Mouse (Mus musculus) hindbrain, embryonic 10.5 days (tissue): ENCODE measurements around the gene Cmc1. TPM values are rescaled to one million over a fixed set of nuclear protein-coding genes. Genes with fewer than 3 reads are reported as not detected.

Experiments used
- DNase-seq: peaks from one replicate; pipeline ENCODE4 v3.0.0-alpha.2; 2017; ENCODE audit warnings: low spot score
- H3K27ac ChIP-seq: fragments of 300-500 bp; sonication (generic); 2 replicates; pipeline ENCODE4 v1.5.1; 2016; ENCODE audit warnings: mild to moderate bottlenecking, moderate library complexity
- H3K27me3 ChIP-seq: fragments of 300-500 bp; sonication (generic); 2 replicates; pipeline ENCODE4 v1.6.1; 2016; ENCODE audit warnings: mild to moderate bottlenecking; ENCODE audit not compliant: poor library complexity, insufficient read depth, severe bottlenecking
- H3K36me3 ChIP-seq: fragments of 300-500 bp; sonication (generic); 2 replicates; pipeline ENCODE4 v1.6.1; 2016; ENCODE audit warnings: mild to moderate bottlenecking, moderate library complexity
- H3K4me1 ChIP-seq: fragments of 300-500 bp; sonication (generic); replicated peaks from 2 replicates; pipeline ENCODE4 v1.6.1; 2016; ENCODE audit warnings: mild to moderate bottlenecking
- H3K4me3 ChIP-seq: fragments of 300-500 bp; sonication (generic); 2 replicates; pipeline ENCODE4 v1.5.1; 2016; ENCODE audit warnings: mild to moderate bottlenecking, moderate library complexity
- H3K9me3 ChIP-seq: fragments of 300-500 bp; sonication (generic); 2 replicates; pipeline ENCODE4 v1.6.1; 2016; ENCODE audit warnings: mild to moderate bottlenecking, moderate library complexity
- WGBS: fragments of 180-500 bp; shearing (Covaris S2); methylation state at CpG from one replicate; pipeline ENCODE4 v1.1.7; 2016; 5-methylcytosine and 5-hydroxymethylcytosine counted together
- polyA plus RNA-seq: library from polyadenylated mRNA; unstranded; fragments of >200 nt; fragmentation: Nextera tagmentation; extraction: Ambion mirVana; gene quantifications from 2 replicates; pipeline ENCODE4 v1.2.1, GENCODE M21; 2016

The Cmc1 gene
- polyA plus RNA-seq, 1 experiment from 2014 or later = 36.8 TPM

- WGBS = 93% methylated on average over 4 of the region's 4 CpGs
- H3K9me3 ChIP-seq = no peaks in the 10 kb centered on the region
- H3K36me3 ChIP-seq = peaks cover 11% of the 10 kb centered on the region
- no peak overlapping the region for H3K4me3 ChIP-seq
- DNase-seq = no peak
- H3K27ac ChIP-seq = no peak overlapping the region
- no peaks in the 10 kb centered on the region for H3K27me3 ChIP-seq
- H3K4me1 ChIP-seq = peaks cover 15% of the 10 kb centered on the region
Measured at GRCm38 (mm10) chr9:118042738-118043137, 107.2 kb downstream of the Cmc1 start.

DNA sequence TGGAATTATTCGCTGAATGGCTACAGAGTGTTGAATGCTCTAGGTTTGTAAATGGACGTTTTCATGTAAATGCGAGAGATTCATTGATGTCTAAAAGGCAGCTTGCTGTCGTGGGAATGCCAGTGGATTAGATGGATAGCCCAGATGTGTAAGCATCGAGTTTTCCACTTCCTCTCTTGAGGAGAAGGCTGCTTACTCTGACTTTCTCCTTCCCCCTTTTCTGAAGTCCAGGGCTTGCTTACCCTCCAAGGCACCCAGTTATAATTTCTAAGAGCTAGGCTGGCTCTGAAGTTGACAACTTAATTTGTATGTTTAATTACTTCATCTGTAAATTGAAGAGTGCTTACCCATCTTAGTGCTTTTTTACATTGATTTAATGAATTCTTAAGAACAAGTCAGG is 108.3 kb downstream of the Cmc1 start:
- DNase-seq = no peak
- Histone ChIP-seq H3K27me3 (no peaks in the 10 kb centered on the region), H3K9me3 (no peaks in the 10 kb centered on the region), H3K27ac (no peak overlapping the region), H3K4me3 (peak overlapping the region; percentile 82), H3K36me3 (0 out of 2 replicates have a peak, but pooled peaks cover 4% of the 10 kb centered on the region), H3K4me1 (peaks cover 15% of the 10 kb centered on the region)
- 37% methylated on average over 5 of the region's 5 CpGs for WGBS

GRCm38 (mm10) chr9:118041022-118041400 is 109.0 kb downstream of the Cmc1 start:
- no peaks in the 10 kb centered on the region for H3K9me3 ChIP-seq
- no peaks in the 10 kb centered on the region for H3K27me3 ChIP-seq
- peaks cover 15% of the 10 kb centered on the region for H3K4me1 ChIP-seq
- no peak for DNase-seq
- peak overlapping the region; percentile 96 for H3K27ac ChIP-seq
- H3K36me3 ChIP-seq = 0 out of 2 replicates have a peak, but pooled peaks cover 4% of the 10 kb centered on the region
- H3K4me3 ChIP-seq = peak overlapping the region; percentile 82
- WGBS = 4% methylated on average over 21 of the region's 21 CpGs

DNA sequence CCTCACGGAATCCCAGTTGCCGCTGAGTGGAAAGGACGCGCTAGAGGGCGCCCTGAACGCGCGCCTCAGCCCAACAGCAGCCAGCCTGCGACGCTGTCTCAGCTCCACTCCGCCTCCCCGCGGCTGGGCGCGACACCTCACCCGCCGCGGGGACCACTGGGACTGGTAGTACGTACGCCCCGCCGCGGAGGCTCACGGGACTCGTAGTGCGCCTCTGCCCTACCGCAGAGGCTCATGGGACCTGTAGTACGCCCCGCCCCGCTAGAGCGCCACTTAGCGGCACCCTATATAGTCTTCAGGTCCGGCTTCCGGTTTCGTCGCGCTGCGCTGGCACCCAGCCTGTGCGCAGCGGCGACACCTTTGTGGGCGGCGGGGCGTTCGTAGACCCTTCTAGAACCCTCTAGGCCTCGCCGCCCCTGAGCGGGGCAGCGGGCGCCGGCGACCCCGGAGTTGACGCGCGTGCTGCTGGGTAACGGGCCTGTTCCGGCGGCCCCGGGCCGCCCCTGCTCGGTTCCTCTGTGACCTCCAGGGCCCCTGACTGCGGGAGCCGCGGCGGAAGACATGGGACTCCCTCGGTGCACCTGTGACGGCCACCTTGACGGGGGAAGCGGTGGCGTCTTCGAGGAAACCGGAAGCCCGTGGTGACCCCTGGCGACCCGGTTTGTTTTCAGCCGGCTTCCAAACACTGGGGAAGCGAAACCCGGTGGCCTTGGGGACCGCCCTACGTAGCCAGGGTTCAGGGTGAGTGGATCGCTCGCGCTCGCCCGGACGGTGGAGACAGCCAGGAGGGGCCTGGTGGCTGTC is 109.6 kb downstream of the Cmc1 start, which contains the start of gene Azi2:
Gene Azi2 (plus strand): TSS at position 282 of the 804 bp plus-strand sequence.
- under 1% methylated on average over 87 of the region's 87 CpGs for WGBS
- DNase-seq = peak; percentile 97

GRCm38 (mm10) chr9:118034990-118035389 is 115.0 kb downstream of the Cmc1 start:
- no peak for DNase-seq
- no peaks in the 10 kb centered on the region for H3K27me3 ChIP-seq
- no peak overlapping the region for H3K4me3 ChIP-seq
- H3K27ac ChIP-seq = no peak overlapping the region
- H3K4me1 ChIP-seq = no peaks in the 10 kb centered on the region
- WGBS = 91% methylated on average over 3 of the region's 3 CpGs
- no peaks in the 10 kb centered on the region for H3K9me3 ChIP-seq
- no peaks in the 10 kb centered on the region for H3K36me3 ChIP-seq

More for the DNA sequence above, 109.6 kb downstream of the Cmc1 start, which contains the start of gene Azi2:
- Histone ChIP-seq H3K9me3 (no peaks in the 10 kb centered on the region), H3K4me3 (peak within 1 kb of the TSS; percentile 82), H3K27me3 (no peaks in the 10 kb centered on the region), H3K27ac (peak within 1 kb of the TSS; percentile 96), H3K4me1 (peaks cover 15% of the 10 kb centered on the region), H3K36me3 (0 out of 2 replicates have a peak, but pooled peaks cover 4% of the 10 kb centered on the region)

DNA sequence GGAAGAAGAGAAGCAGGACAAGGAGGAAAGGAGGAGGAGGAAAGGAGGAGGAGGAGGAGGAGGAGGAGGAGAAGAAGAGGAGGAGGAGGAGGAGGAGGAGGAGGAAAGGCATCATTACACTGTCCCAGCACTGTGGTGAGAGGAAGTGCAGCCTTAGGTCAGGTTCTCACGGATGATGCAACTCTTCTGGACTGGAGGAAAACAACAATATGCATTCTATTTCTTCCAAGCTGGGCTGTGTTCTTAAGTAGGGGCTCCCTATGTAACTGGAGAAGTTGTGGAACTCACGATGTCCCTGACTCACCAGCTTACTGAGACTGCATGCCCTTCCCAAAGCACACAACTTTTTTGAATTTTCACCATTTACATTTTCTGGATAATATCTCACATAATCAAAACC is 118.3 kb downstream of the Cmc1 start:
- no peaks in the 10 kb centered on the region for H3K36me3 ChIP-seq
- no peak overlapping the region for H3K4me3 ChIP-seq
- DNase-seq = no peak
- H3K9me3 ChIP-seq = no peaks in the 10 kb centered on the region
- H3K4me1 ChIP-seq = no peaks in the 10 kb centered on the region
- no peak overlapping the region for H3K27ac ChIP-seq
- 66% methylated on average over 2 of the region's 2 CpGs for WGBS
- no peaks in the 10 kb centered on the region for H3K27me3 ChIP-seq

DNA sequence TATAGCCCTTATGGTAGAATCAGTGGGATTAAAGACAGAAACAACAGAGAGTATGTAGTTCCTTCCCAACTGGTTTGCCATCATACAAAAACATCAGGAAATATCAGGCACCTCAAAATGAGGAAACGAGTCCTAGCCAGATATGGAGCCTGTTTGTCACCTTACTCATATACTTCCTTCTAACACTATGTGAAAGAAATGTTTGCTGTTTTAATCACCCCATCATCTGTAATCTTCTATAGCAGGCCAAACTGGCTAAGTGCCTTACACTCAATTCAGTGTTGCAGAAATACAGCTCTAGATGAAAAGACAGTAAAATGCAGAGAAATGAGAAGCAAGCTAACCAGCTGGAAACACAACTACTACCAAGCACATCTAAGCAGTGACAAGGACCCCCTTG is 119.7 kb downstream of the Cmc1 start:
- Histone ChIP-seq H3K27me3 (no peaks in the 10 kb centered on the region), H3K9me3 (no peaks in the 10 kb centered on the region), H3K27ac (no peak overlapping the region), H3K4me3 (no peak overlapping the region), H3K4me1 (no peaks in the 10 kb centered on the region), H3K36me3 (no peaks in the 10 kb centered on the region)
- 88% methylated on average over 1 of the region's 1 CpGs for WGBS
- DNase-seq = no peak

GRCm38 (mm10) chr9:118029490-118029889 is 120.5 kb downstream of the Cmc1 start:
- Histone ChIP-seq H3K9me3 (no peaks in the 10 kb centered on the region), H3K4me3 (no peak overlapping the region), H3K27ac (no peak overlapping the region), H3K36me3 (no peaks in the 10 kb centered on the region), H3K27me3 (no peaks in the 10 kb centered on the region), H3K4me1 (no peaks in the 10 kb centered on the region)
- no peak for DNase-seq
- 48% methylated on average over 4 of the region's 4 CpGs for WGBS

DNA sequence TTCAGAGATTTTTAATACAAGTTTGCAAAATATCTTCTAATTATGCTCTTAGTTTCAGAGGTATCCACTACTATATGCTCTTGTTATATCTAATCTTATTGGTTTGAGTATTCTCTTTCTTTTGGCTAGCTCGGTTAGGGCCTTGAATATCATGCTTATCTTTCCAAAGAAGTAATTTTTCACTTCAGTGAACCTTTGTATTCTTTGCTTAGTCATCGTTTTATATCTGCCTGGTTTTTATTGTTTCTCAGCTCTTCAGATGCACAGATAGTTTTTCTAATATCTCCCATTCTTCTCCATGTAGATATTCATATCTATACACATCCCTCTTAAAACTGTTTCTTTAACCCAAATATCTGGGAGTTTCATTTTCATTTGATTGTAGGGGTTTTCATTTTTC is 125.0 kb downstream of the Cmc1 start:
- Histone ChIP-seq H3K4me1 (no peaks in the 10 kb centered on the region), H3K27ac (no peak overlapping the region), H3K36me3 (no peaks in the 10 kb centered on the region), H3K9me3 (0 out of 2 replicates have a peak, but pooled peaks cover 3% of the 10 kb centered on the region), H3K27me3 (no peaks in the 10 kb centered on the region), H3K4me3 (no peak overlapping the region)
- 66% methylated on average over 2 of the region's 2 CpGs for WGBS
- no peak for DNase-seq

Other genes starting within 250 kb of the Cmc1 start
- gene Azi2, start 109.7 kb downstream of the Cmc1 start, polyA plus RNA-seq = 58.5 and 63.7 TPM in 2 replicates